Mouse (Mus musculus): ENCODE measurements around the gene Chl1. TPM values are rescaled to one million over a fixed set of nuclear protein-coding genes. Genes with fewer than 3 reads are reported as not detected.

The Chl1 gene
- polyA plus RNA-seq, 1 experiment from 2014 or later: 0.12 TPM

GRCm38 (mm10) chr6:103620880-103621279 is 110.5 kb downstream of the Chl1 start:
- Histone ChIP-seq H3K27me3 (replicated peaks; ENCODE audit: insufficient read depth, low read length) (no peaks in the 10 kb centered on the region), H3K4me3 (ENCODE audit: low read depth, low read length) (no peak overlapping the region), H3K9me3 (ENCODE audit: low read length) (no peaks in the 10 kb centered on the region), H3K9ac (replicated peaks; ENCODE audit: low read depth) (no peak overlapping the region), H3K27ac (ENCODE audit: low read length) (no peak overlapping the region), H3K36me3 (ENCODE audit: insufficient read depth, low read length) (no peaks in the 10 kb centered on the region), H3K4me1 (ENCODE audit: insufficient read depth, low read depth, low read length) (no peaks in the 10 kb centered on the region), H3K4me2 (replicated peaks; ENCODE audit: low read depth, low read length) (no peak overlapping the region)
- no peak for ATAC-seq
- TF ChIP-seq CTCF (IDR thresholded peaks at IDR 0.05) (no peak), EP300 (IDR thresholded peaks at IDR 0.05) (no peak)
- DNase-seq (ENCODE audit: low spot score): no peak
- WGBS: 55% methylated on average over 4 of the region's 4 CpGs

DNA sequence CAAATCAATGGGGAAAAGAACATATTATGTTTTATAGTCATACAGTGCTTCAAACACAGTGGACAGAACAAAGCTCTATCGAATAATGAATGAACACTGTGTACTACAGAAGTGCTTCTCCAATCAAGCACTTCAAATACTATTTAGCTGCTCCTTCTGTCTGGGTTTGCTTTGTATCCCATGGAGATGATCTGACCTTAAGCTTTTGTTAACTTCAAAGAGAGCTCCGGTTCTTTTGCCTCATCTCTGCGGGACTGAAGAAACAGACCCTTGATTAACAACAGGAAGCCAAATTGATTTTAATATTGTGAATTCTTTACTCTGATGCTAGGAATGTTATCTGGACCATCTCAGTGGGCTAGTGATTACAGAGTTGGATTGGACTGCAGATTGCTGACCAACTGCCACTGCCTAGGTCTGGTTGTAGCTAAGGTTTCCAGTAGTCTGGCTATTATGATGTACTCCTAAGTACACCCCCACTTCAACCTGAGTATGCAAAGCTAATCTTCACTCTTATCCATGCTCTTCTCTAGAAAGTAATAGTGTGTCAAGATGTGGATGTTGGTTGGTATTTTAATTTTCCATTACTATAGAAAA is 111.8 kb downstream of the Chl1 start:
- H3K27me3 ChIP-seq (replicated peaks; ENCODE audit: insufficient read depth, low read length): no peaks in the 10 kb centered on the region
- ATAC-seq (no peak), DNase-seq (ENCODE audit: low spot score) (no peak)
- H3K4me2 ChIP-seq (replicated peaks; ENCODE audit: low read depth, low read length): no peak overlapping the region
- H3K9me3 ChIP-seq (ENCODE audit: low read length): no peaks in the 10 kb centered on the region
- no peaks in the 10 kb centered on the region for H3K4me1 ChIP-seq (ENCODE audit: insufficient read depth, low read depth, low read length)
- no peak for TF ChIP-seq CTCF (IDR thresholded peaks at IDR 0.05)
- TF ChIP-seq EP300 (IDR thresholded peaks at IDR 0.05): no peak
- 64% methylated on average over 3 of the region's 3 CpGs for WGBS
- no peak overlapping the region for H3K27ac ChIP-seq (ENCODE audit: low read length)
- H3K36me3 ChIP-seq (ENCODE audit: insufficient read depth, low read length): no peaks in the 10 kb centered on the region
- no peak overlapping the region for H3K4me3 ChIP-seq (ENCODE audit: low read depth, low read length)
- H3K9ac ChIP-seq (replicated peaks; ENCODE audit: low read depth): no peak overlapping the region

GRCm38 (mm10) chr6:103632856-103633255 is 122.5 kb downstream of the Chl1 start:
- no peaks in the 10 kb centered on the region for H3K9me3 ChIP-seq (ENCODE audit: low read length)
- no peak overlapping the region for H3K4me2 ChIP-seq (replicated peaks; ENCODE audit: low read depth, low read length)
- TF ChIP-seq EP300 (IDR thresholded peaks at IDR 0.05) (no peak), CTCF (IDR thresholded peaks at IDR 0.05) (no peak)
- H3K9ac ChIP-seq (replicated peaks; ENCODE audit: low read depth): no peak overlapping the region
- H3K4me1 ChIP-seq (ENCODE audit: insufficient read depth, low read depth, low read length): no peaks in the 10 kb centered on the region
- no peak overlapping the region for H3K4me3 ChIP-seq (ENCODE audit: low read depth, low read length)
- H3K27me3 ChIP-seq (replicated peaks; ENCODE audit: insufficient read depth, low read length): no peaks in the 10 kb centered on the region
- DNase-seq (ENCODE audit: low spot score): no peak
- ATAC-seq: no peak
- 30% methylated on average over 3 of the region's 3 CpGs for WGBS
- H3K27ac ChIP-seq (ENCODE audit: low read length): no peak overlapping the region
- H3K36me3 ChIP-seq (ENCODE audit: insufficient read depth, low read length): no peaks in the 10 kb centered on the region

DNA sequence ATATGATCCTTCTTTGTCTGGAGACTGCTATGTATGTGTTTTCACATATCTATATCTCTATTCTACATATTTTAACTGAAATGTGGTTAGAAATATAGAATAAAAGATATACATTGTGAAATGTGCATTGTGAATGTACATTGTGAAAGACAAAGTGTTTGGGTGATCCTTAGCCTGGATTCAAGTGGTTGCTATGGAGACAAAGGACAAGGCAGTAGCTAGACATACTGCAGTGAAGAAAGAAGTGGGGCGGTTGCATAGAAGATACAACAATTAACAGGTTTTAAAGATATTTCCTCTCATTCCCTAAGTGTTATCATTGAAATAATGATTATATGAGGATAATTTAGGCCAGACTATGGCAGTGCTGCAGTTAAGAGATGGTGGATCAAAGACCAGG is 146.4 kb downstream of the Chl1 start:
- no peak for ATAC-seq
- Histone ChIP-seq H3K4me2 (replicated peaks; ENCODE audit: low read depth, low read length) (no peak overlapping the region), H3K4me3 (ENCODE audit: low read depth, low read length) (no peak overlapping the region), H3K4me1 (ENCODE audit: insufficient read depth, low read depth, low read length) (no peaks in the 10 kb centered on the region), H3K9ac (replicated peaks; ENCODE audit: low read depth) (no peak overlapping the region), H3K27me3 (replicated peaks; ENCODE audit: insufficient read depth, low read length) (no peaks in the 10 kb centered on the region), H3K27ac (ENCODE audit: low read length) (no peak overlapping the region), H3K36me3 (ENCODE audit: insufficient read depth, low read length) (no peaks in the 10 kb centered on the region), H3K9me3 (ENCODE audit: low read length) (no peaks in the 10 kb centered on the region)
- WGBS: 76% methylated on average over 1 of the region's 1 CpGs
- DNase-seq (ENCODE audit: low spot score): no peak
- TF ChIP-seq EP300 (IDR thresholded peaks at IDR 0.05): no peak
- no peak for TF ChIP-seq CTCF (IDR thresholded peaks at IDR 0.05)

GRCm38 (mm10) chr6:103659173-103659572 is 148.8 kb downstream of the Chl1 start:
- H3K4me3 ChIP-seq (ENCODE audit: low read depth, low read length): no peak overlapping the region
- TF ChIP-seq EP300 (IDR thresholded peaks at IDR 0.05): no peak
- no peak for TF ChIP-seq CTCF (IDR thresholded peaks at IDR 0.05)
- DNase-seq (ENCODE audit: low spot score): no peak
- no peak overlapping the region for H3K9ac ChIP-seq (replicated peaks; ENCODE audit: low read depth)
- no peaks in the 10 kb centered on the region for H3K36me3 ChIP-seq (ENCODE audit: insufficient read depth, low read length)
- no peak for ATAC-seq
- no peaks in the 10 kb centered on the region for H3K27me3 ChIP-seq (replicated peaks; ENCODE audit: insufficient read depth, low read length)
- H3K27ac ChIP-seq (ENCODE audit: low read length): no peak overlapping the region
- H3K9me3 ChIP-seq (ENCODE audit: low read length): no peaks in the 10 kb centered on the region
- WGBS: 86% methylated on average over 2 of the region's 2 CpGs
- H3K4me1 ChIP-seq (ENCODE audit: insufficient read depth, low read depth, low read length): no peaks in the 10 kb centered on the region
- no peak overlapping the region for H3K4me2 ChIP-seq (replicated peaks; ENCODE audit: low read depth, low read length)

- ATAC-seq: no peak
- no peaks in the 10 kb centered on the region for H3K27me3 ChIP-seq (replicated peaks; ENCODE audit: insufficient read depth, low read length)
- no peak for DNase-seq (ENCODE audit: low spot score)
- TF ChIP-seq EP300 (IDR thresholded peaks at IDR 0.05) (no peak), CTCF (IDR thresholded peaks at IDR 0.05) (no peak)
- H3K4me1 ChIP-seq (ENCODE audit: insufficient read depth, low read depth, low read length): no peaks in the 10 kb centered on the region
- H3K27ac ChIP-seq (ENCODE audit: low read length): no peak overlapping the region
- H3K9me3 ChIP-seq (ENCODE audit: low read length): no peaks in the 10 kb centered on the region
- H3K4me3 ChIP-seq (ENCODE audit: low read depth, low read length): no peak overlapping the region
- H3K9ac ChIP-seq (replicated peaks; ENCODE audit: low read depth): no peak overlapping the region
- WGBS: 87% methylated on average over 2 of the region's 2 CpGs
- H3K36me3 ChIP-seq (ENCODE audit: insufficient read depth, low read length): no peaks in the 10 kb centered on the region
- no peak overlapping the region for H3K4me2 ChIP-seq (replicated peaks; ENCODE audit: low read depth, low read length)
Observed at GRCm38 (mm10) chr6:103665206-103665605, 154.8 kb downstream of the Chl1 start.

All from lung, postnatal 0 days (tissue).